Mouse (Mus musculus) kidney, postnatal 25 days (tissue): Measurements from ENCODE around the gene Pcdh15.

Source experiments
- DNase-seq, 2 experiments: peaks; one replicate each; pipeline ENCODE4 v3.0.0; 2021; ENCODE audit warnings: mixed read lengths in 2 of 2

The Pcdh15 gene

DNA sequence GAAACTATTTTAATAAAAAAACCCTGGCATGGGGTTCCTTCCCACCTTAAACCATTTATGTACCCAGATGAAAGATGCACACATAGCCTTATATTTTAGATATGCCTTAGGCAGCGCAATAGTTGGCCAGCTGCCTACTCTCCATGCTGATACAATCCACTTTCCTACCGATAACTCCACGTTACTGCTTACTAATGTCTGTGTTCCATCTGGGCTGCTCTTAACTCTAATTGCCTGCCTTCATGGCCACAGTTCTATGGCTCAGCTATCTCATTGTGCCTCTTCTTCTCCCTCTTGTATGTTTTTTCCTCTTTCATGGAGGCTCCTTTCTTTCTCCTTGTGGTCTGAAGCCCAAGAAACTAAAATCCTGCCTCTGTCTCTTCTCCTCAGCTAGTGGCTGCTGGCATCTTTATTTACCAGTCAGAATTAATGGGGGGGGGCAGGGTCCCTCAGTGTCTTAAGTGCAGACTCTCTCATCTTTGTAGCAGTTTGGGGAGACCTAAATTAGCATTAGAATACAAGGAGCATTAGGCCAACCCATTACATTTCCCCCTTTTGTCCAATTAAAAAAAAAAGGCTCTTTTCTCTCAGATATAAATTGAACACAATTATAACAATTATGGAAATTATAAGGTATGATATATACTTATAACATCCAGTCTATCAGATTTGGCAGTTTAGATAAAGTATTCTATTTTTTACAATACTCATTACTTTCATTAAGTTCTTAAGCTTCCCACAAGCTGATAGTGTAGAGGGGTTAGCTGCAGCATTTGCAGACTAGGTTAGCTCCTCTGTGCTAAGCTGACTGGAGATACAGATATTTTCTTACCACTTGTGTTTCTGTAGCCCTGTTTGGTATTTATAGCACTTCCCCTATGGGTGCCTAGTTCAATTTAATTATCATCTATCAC is 1240.4 kb downstream of the Pcdh15 start:
- DNase-seq = no peak

GRCm38 (mm10) chr10:74359526-74359925 is 1260.4 kb downstream of the Pcdh15 start:
- DNase-seq = no peak

GRCm38 (mm10) chr10:74378697-74379096 is 1279.6 kb downstream of the Pcdh15 start:
- DNase-seq = no peak

GRCm38 (mm10) chr10:74379276-74380134 is 1280.4 kb downstream of the Pcdh15 start:
- DNase-seq = no peak

DNA sequence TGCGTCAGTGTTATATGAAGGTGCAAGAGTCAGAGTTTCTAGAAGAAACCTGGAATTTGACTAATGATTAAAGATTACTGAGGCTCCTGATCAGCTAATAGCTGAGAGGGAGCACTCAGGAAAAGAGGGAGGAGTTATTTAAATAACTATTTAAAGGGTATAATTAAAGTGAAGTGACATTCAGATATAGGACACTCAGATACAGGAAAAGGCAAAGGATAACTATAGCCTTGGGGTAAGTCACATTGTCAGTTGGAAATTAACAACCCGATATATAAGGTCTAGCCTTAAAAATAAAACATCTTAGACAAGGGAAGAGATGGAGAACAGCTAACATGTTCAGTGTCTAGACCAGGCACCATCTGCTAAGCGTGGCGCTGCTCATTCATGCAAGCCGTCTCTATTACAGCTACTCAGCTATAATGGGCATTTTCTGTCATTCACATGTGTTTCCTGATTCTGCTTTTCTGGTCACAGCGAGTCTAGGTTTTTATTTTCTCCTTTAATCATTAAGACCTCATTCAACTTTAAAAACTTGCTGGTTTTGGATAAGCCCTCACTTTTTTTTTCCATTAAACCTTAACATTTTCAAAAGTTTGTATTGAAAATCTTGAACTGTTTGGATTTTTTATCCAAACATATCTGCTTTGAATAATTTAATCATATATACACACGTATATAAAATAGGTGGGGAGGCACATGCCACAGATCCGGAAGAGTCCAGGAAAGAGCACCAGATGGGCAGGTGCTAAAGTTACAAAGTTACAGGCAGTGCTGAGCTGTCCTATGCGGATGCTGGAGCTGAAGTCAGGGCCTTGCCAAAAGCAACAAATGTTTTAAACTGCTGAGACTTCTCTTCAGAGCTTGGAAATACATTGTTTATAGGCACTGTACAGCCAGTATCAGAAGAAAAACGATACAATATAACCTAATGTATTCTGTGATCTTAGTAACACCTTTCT is 1288.7 kb downstream of the Pcdh15 start:
- no peak for DNase-seq

DNA sequence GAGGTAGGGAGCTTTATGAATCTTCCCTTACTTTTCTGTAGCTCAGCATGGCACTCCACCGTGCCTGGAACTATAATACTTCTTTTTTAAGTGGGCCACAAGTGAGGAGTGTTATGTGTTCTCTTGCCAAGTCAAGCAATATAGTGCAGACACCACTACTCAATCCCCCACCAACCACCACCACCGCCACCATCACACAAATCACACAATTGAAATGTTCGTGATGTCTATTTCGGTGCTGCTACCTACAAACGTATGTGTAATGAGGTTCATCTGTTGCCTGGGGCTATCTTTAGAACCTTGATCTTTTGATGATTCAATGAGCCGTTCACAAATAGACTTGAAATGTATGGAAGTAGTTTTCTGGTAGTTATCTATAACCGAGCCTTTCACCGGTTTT is 1304.0 kb downstream of the Pcdh15 start:
- DNase-seq = no peak

GRCm38 (mm10) chr10:74414021-74414420 is 1314.9 kb downstream of the Pcdh15 start:
- no peak for DNase-seq

DNA sequence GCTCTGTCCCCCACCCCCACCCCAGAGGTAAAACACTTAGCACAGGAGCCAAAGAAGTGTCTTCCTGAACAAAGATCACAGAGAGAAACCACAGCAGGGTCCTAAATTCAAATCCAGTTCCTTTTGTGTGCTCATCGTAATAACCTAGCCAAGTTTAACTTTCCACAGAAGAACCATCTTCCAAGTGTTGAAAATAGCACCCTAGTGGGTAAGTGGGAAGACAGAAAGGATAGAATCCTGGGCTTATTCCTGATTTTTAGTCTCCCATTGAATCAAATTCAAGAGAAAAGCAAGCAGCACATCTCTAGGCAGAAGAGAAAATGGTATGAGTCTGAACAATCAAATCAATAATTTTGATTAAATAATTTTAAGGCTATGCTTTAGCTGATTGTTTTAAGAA is 1315.8 kb downstream of the Pcdh15 start:
- DNase-seq = no peak

- no peak for DNase-seq
Observed at GRCm38 (mm10) chr10:74415359-74415758, 1316.2 kb downstream of the Pcdh15 start.

GRCm38 (mm10) chr10:74415949-74416348 is 1316.8 kb downstream of the Pcdh15 start:
- DNase-seq = no peak

DNA sequence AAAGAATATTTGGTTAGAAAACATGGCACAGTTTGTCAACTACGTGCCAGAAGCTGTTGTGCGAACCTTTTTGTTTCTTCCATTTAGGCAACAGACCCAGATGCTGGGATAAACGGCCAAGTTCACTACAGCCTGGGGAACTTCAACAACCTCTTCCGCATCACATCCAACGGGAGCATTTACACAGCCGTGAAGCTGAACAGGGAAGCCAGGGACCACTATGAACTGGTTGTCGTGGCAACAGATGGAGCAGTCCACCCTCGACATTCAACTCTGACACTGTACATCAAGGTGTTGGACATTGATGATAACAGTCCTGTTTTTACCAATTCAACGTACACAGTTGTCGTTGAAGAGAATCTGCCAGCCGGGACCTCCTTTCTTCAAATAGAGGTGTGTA is 1350.9 kb downstream of the Pcdh15 start:
- no peak for DNase-seq

- DNase-seq = no peak
Observed at GRCm38 (mm10) chr10:74463972-74464371, 1364.8 kb downstream of the Pcdh15 start.

DNA sequence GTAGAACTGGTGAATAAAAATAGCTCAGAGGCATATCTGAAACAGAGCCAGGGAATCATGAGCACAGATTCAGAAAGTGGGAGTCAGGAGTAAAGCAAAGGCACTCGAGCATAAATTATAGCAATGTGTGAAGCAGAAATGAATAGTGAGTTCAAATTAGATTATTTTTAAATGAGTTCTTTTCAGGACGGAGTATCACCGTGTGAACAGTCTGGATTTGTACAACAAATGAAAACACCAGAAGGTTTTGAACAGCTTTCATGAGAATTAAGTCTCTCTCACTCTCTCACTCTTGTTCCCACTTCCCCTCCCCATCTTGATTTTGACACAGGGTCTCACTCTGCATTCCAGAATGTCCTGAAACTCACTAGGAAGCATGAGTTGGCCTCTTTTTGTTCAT is 1381.6 kb downstream of the Pcdh15 start:
- DNase-seq = no peak

- no peak for DNase-seq
Observed at GRCm38 (mm10) chr10:74512315-74512714, 1413.2 kb downstream of the Pcdh15 start.

DNA sequence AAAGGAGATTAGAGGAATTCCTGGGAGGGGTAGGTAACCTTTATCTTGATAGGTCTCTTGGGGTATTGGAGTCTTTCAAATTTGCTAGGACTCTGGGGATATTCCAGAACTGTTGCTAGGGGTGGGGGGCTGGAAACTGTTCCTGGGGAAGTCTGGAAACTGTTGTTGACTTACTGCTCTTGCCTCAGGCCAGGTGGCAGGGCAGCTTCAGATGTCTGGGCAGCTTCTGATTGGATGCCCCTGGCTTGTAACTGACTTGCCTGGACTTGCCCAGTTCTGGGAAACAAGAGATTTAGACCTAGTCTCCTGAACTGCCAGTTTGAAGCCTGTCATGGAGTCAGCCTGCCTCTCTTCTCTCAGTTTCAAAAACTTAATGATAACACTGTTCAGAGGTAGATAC is 1414.6 kb downstream of the Pcdh15 start:
- DNase-seq = no peak

DNA sequence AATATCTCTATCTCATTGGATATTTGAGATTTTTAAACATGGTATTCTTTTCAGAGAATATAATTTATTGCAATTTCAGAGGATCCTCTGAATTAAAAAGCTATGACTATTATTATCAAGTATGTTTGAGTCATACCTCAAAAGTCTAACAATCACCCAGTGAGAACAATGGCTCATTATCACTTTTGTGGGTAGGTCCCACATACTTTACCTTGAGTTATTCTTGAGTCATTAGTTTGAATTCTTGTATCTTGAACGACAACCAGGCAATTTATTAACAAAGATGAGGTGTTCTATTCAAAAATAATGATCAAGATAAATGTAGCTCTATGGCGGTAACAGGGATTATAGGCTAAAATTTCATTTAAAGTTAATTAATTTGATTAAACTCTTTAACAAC is 1439.2 kb downstream of the Pcdh15 start:
- no peak for DNase-seq

- no peak for DNase-seq
Observed at GRCm38 (mm10) chr10:74555326-74555725, 1456.2 kb downstream of the Pcdh15 start.

DNA sequence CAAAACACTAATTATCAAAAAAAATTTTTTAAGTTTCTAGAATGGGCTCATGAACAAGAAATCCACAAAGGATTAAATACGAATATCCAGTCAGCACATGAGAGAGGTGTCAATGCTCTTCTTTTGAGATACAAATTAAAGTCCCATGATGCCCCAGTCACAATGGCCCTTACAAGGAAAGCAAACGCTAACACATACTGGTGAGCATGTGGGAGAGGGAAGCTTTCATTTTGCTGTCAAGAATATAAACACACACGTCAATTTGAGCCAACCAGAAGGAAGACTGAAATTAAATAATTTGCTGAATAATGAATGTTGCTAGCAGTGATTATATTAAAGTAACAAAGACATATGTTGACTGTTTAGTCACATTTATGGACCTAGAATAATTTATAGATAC is 1470.5 kb downstream of the Pcdh15 start:
- DNase-seq = no peak

GRCm38 (mm10) chr10:74579924-74580323 is 1480.8 kb downstream of the Pcdh15 start:
- no peak for DNase-seq

GRCm38 (mm10) chr10:74591799-74592198 is 1492.7 kb downstream of the Pcdh15 start:
- no peak for DNase-seq

GRCm38 (mm10) chr10:74607683-74608082 is 1508.5 kb downstream of the Pcdh15 start:
- DNase-seq = no peak

GRCm38 (mm10) chr10:74621837-74622236 is 1522.7 kb downstream of the Pcdh15 start:
- no peak for DNase-seq

- DNase-seq = no peak
Observed at GRCm38 (mm10) chr10:74625715-74626114, 1526.6 kb downstream of the Pcdh15 start.
